Mouse (Mus musculus) mature B cell (primary cell): ENCODE measurements around the gene Odaph.

Experiments
- in situ Hi-C: fragments of 300-500 bp; cut with MboI; formaldehyde crosslinking; loops from 2 replicates; pipeline ENCODE4 v1.14.3; 2019

Odaph gene

DNA sequence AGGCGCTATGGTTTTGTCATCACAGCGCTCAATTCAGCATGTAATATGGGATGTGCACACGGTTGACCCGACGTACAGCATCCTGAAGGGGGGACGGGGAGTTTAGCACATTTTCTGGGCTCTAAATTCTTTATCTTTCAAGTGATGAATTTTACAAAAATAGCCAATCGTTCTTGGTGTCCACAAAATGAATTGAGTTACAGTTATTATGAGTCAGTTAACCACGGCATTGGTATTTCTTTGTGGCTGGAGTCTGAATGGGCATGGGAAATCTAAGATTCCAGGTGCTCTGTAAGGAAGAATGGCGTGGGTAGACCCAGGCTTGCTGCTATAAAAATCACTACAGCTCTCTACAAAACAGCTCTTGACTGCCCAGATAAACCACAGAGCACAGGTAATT, 2.0 kb downstream of the Odaph start:
- in situ Hi-C loops, result loop anchor here (25.0 kb wide), 2 partner anchors 527 to 1052 kb away; partner anchors contain the start of gene Mthfd2l

DNA sequence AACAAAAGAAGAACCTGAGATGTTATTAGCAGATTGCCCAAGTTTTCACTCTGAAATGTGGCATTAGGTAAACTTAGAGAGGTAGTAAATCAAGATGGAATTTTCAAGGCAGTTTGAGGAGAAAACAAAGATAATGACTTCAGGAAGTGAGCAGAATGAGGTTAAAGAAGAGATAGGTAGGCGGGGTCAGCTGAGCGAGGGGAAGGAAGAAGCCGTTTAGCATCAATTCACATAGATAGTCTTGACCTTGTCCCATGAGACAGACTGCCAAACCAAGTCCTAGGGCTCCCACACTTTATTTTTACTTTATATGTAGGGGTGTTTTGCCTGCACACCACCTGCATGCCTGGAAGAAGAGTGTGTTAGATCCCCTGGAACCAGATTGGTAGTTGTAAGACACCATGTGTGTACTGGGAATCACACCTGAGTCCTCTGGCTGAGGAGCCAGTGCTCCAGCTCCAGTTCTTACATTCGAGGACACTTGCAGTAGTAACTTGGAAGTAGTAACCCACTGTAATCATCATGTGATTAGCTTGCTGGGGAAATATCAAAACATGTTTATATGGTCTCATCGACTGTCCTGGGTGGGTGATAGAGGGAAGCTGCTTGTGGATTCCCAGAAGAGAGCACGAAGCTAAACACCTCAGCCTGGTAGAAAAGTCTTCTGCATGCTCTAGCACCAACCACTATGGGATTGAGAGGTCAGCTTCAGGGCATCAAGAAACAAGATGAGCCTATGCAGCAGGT, 4.1 kb downstream of the Odaph start:
- in situ Hi-C loops, result loop anchor here (25.0 kb wide), 2 partner anchors 529 to 1054 kb away; partner anchors contain the start of gene Mthfd2l

DNA sequence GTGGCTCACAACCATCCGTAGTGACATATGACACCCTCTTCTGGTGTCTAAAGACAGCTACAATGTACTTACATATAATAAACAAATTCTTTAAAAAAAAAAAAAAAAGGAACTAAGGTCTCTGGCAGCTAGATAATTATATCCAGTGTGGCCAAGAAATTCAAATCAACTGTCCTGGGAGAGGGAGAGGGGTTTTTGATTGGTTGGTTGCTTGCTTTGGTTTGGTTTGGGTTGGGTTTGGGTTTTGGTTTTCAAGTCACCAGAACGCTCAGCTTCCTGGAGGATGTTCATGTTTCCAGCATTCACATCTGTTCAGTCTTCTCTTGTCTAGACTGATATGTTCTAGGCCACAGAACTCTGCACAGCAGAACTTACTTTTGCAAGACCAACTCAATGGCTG, 5.8 kb downstream of the Odaph start:
- in situ Hi-C loops, result loop anchor here (25.0 kb wide), 2 partner anchors 531 to 1056 kb away; partner anchors contain the start of gene Mthfd2l

DNA sequence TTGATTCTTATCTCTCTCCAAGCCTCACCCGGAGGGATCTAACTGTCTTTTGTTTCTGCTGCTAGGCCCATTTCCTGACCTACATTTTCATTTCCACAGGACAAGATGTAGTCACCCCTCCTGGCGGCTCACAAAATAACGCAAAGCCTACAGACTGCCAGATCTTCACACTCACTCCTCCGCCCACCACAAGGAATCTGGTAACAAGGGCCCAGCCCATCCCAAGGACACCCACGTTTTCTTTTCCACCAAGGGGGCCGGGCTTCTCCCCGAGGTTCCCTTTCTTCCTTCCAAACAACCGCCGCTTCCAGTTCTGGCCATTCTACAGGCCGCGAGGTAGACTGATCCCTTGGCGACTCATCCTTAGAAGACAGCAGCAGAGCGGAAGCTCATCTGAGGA, 7.3 kb downstream of the Odaph start:
- in situ Hi-C loops, result loop anchor here (25.0 kb wide), 2 partner anchors 532 to 1057 kb away; partner anchors contain the start of gene Mthfd2l

DNA sequence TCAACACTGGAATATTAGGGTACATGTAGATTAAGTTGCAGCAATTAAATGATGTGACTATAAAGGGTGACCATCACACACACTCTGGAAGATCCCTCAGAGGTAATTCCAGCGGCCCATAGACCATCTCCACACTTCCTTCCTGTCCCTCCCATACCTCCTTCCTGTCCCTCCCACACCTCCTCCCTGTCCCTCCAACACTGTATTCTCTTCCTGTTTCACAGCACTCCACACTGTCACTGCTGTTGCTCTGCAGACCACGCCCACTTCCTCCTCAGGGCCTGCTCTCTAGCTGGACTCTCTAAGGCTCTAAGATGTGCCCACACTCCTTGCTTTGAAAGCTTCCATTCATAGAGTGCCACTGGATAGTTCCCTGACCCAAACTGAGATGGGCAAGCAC, 13.5 kb downstream of the Odaph start:
- in situ Hi-C loops, result no loop called here

DNA sequence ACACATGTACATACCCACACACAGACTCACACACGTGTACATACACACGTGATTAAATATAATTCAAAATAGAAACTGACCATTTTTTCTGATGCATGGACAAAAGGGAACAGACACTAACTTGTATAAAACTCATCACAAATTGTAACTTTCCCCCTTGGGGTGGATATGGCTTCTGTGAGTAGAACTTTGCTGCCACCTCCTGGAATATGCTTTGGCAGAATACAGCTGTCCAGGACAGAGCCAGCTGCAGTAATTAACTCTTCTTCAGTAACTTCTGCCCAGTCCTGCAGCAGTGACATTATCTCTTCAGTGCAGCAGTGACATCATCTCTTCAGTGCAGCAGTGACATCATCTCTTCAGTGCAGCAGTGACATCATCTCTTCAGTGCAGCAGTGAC, 15.7 kb downstream of the Odaph start:
- in situ Hi-C loops, result no loop called here

DNA sequence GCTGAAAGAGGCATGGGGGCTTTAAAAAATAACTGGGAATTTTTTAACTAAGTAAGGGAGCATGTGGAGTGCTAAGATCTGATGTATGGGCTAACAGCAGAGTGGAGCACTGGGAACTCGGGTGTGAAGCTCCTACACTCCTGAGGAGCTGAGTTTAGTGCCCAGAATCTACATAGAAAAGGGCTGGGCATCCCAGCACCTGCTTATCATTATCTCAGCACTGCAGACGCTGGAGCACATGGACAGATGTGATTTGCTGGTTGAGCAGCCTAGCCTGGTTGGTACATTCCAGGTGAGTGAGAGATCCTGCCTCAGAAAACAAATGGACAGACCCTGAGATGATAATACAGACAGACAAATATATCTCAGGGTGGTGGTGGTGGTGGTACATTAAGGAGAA, 22.6 kb downstream of the Odaph start:
- in situ Hi-C loops, result no loop called here

DNA sequence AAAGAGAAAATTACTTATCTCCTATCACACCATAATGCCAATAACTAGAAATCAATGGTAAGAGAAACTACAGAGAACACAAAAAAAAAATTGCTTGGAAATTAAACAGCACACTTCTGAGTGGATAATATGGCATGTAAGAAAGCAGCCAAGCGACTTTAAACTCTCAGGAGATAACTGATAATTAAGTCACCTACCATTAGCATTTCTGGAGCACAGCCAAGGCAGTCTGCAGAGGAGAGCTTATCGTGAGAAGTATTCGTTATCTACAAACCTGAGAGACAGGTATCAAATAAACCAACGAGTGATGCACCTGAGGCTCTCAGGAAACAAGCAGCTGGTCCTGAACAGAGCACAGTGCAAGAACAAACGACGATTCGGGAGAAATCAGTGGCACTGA, 24.5 kb downstream of the Odaph start:
- in situ Hi-C loops, result no loop called here

DNA sequence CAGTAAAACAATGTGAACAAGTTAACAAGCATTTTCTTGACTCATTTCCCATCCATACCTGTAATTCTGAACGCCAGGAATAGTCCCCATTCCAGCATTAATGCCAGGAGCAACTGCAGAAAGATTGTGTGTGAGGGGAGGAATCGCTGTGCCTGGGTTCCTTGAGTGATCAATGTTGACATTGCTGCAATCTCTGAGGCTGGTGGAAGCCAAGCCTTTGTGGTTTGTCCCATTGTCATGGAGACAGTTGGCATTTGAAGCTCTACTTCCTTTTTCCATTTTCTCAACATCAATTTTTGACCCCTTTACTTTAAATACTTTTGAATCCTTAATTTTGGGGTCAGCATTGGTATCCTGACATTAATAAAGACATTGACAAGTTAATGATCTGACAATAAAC, 32.7 kb downstream of the Odaph start:
- in situ Hi-C loops, result no loop called here

DNA sequence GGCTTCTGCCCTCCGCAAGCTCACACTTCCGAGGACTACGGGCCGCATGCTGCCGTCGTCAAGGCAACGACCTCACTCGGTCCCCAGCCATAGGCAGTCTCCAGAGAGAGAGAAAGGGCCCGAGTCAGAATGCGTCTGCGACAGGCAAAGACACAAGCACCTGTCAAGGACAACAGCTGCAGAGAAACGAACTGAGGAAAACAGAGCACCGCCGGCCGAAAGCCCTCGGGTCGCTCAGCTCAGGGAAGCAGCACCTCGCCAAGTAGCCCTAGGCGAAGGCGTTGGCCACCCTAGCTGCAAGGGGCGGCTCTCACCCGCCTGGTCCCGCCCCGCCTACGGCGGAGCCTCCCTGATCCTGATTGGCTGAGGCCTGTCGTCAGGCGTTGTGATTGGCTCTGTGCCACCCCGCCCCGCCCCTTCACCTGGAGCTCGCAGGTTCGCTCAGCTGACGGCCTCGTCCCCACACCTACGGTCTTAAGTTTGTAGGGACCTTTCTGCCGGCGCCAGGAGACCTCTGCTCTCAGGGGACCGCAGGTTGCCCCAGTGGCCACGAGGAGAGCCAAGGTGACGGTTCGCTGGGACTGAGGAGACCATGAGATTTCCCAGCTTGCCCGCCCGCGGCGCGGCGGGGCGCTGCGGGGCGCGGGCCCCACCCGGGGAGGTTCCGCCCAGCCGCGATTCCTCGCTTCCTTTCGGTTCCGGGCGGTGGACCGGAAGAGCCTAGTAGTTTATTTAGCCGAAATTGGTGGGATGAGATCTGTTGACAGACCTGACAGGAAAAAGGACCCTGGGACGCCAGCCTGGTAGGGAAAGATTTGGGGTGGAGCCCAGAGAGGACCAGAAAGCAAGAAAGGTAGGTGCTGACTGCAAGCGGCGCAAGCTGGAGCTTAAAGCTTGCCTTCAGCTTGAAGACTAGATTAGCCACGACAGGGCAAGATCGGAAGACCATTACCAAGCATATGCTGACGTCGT, 55.4 kb downstream of the Odaph start:
- in situ Hi-C loops, result no loop called here

DNA sequence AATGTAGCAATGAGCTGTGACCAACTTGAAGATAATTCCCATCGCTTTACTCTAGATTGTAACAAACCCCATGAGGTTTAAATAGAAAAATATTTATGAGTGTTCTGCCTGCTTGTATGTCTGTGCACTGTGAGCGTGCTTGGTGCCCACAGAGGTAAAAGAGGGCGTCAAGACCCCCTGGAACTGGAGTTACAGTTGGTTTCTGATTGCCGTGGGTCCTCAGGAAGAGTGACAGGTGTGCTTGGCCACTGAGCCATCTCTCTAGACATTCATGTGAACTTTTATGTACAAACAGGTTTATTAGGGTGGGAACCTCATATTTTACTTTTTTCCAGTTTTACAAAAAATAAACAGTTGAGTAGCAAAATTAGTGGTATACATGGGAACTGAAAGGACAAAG, 56.5 kb downstream of the Odaph start, which contains the start of gene Cdkl2:
Cdkl2 (minus strand) TSS at position 101 of the 400 bp plus-strand sequence.
- in situ Hi-C loops, result no loop called here
